In genomic region chr16:86302451-86303145, GRCm38 (mm10) we compare ENCODE assay signal across 9 mouse cellular contexts.
A peak's percentile ranks its signal among the peaks of the same experiment; 100 is the strongest.
DNase-seq lines count a peak whose midpoint lies in the region; ATAC-seq and TF ChIP-seq lines count a peak whose summit lies in the region.
"Had no signal": no experiment of that assay in that cellular context is flagged by ENCODE, and none has a peak within 500 bp of the region (broad histone marks: within the 10 kb centered on the region; RNA-seq: fewer than 3 reads in every experiment).

No protein-coding gene starts in this region.

- no peak for TF ChIP-seq POLR2A in liver, adult 2 months (IDR thresholded peaks at IDR 0.05; ENCODE audit: extremely low read depth, insufficient read depth, low read length)

- in situ Hi-C loops in Patski (cut with MboI; ENCODE audit: low pct_unique_long_range_greater_than_20kb), result loop anchor here (5.0 to 10.0 kb wide), 5 partner anchors 112 to 945 kb away; partner anchors contain the start of gene Adamts5

- H3K27ac ChIP-seq in forebrain, embryonic 12.5 days, result no peak overlapping the region
- no peak overlapping the region for H3K27ac ChIP-seq in forebrain, embryonic 10.5 days
- no peak overlapping the region for H3K27ac ChIP-seq in liver, adult 2 months (replicated peaks; ENCODE audit: insufficient read depth, low read depth, low read length)
- H3K27ac ChIP-seq in liver, embryonic 12.5 days, result no peak overlapping the region

- no peak for TF ChIP-seq CTCF in liver, adult 2 months (IDR thresholded peaks at IDR 0.05; ENCODE audit: low read depth, low read length)
- TF ChIP-seq CTCF in Patski (IDR thresholded peaks at IDR 0.05), result peak; percentile 49

- no peaks in the 10 kb centered on the region for H3K4me1 ChIP-seq in forebrain, embryonic 12.5 days
- no peaks in the 10 kb centered on the region for H3K4me1 ChIP-seq in forebrain, embryonic 10.5 days
- no peaks in the 10 kb centered on the region for H3K4me1 ChIP-seq in liver, adult 2 months (ENCODE audit: control insufficient read depth, insufficient read depth, low read length)
- no peaks in the 10 kb centered on the region for H3K4me1 ChIP-seq in liver, embryonic 12.5 days

- H3K79me2 ChIP-seq in liver, adult 2 months (ENCODE audit: control insufficient read depth, insufficient read depth, low read length), result no peaks in the 10 kb centered on the region

- intact Hi-C loops in heart, postnatal 10 days (cut with DNase I), result loop anchor here (2.0 to 5.0 kb wide), 7 partner anchors 114 to 945 kb away; partner anchors contain the start of gene Adamts5

- H3K4me2 ChIP-seq in forebrain, embryonic 12.5 days, result no peak overlapping the region
- H3K4me2 ChIP-seq in liver, embryonic 12.5 days, result no peak overlapping the region

- CTCF ChIA-PET in Patski (lab: Charles Lee), result interaction anchor here (0.8 to 1.6 kb wide), 8 partner anchors 9 to 495 kb away, joined by 3 to 6 read pairs (median 4); no protein-coding TSS in a partner anchor

- no peaks in the 10 kb centered on the region for H3K9me3 ChIP-seq in forebrain, embryonic 12.5 days
- no peaks in the 10 kb centered on the region for H3K9me3 ChIP-seq in forebrain, embryonic 10.5 days
- H3K9me3 ChIP-seq in liver, embryonic 12.5 days (replicated peaks), result no peaks in the 10 kb centered on the region

- H3K4me3 ChIP-seq in forebrain, embryonic 12.5 days (replicated peaks), result no peak overlapping the region
- H3K4me3 ChIP-seq in forebrain, embryonic 10.5 days, result no peak overlapping the region
- H3K4me3 ChIP-seq in liver, adult 2 months (ENCODE audit: insufficient read depth, low read depth, low read length), result no peak overlapping the region
- no peak overlapping the region for H3K4me3 ChIP-seq in liver, embryonic 12.5 days

- ATAC-seq in forebrain, embryonic 12.5 days (ENCODE audit: low FRiP score), result peak; percentile 69; the same call in 1 of the 2 replicates
- no peak for ATAC-seq in liver, embryonic 12.5 days
- peak; percentile 90 for ATAC-seq in Patski

- no peaks in the 10 kb centered on the region for H3K27me3 ChIP-seq in forebrain, embryonic 12.5 days
- no peaks in the 10 kb centered on the region for H3K27me3 ChIP-seq in forebrain, embryonic 10.5 days (ENCODE audit: poor library complexity, severe bottlenecking)
- no peaks in the 10 kb centered on the region for H3K27me3 ChIP-seq in liver, adult 2 months (ENCODE audit: control insufficient read depth, insufficient read depth, low read length)
- H3K27me3 ChIP-seq in liver, embryonic 12.5 days (replicated peaks), result no peaks in the 10 kb centered on the region
- H3K27me3 ChIP-seq in Patski, result no peaks in the 10 kb centered on the region

- no peak overlapping the region for H3K9ac ChIP-seq in forebrain, embryonic 12.5 days
- no peak overlapping the region for H3K9ac ChIP-seq in liver, adult 2 months (ENCODE audit: low read depth, low read length)
- H3K9ac ChIP-seq in liver, embryonic 12.5 days, result no peak overlapping the region

- WGBS in forebrain, embryonic 12.5 days, result 74% methylated on average over 3 of the region's 3 CpGs
- WGBS in forebrain, embryonic 10.5 days, result 79% methylated on average over 3 of the region's 3 CpGs
- WGBS in liver, adult 2 months, result 44% methylated on average over 3 of the region's 3 CpGs
- 60% methylated on average over 3 of the region's 3 CpGs for WGBS in liver, embryonic 12.5 days (ENCODE audit: insufficient replicate concordance)

- no peaks in the 10 kb centered on the region for H3K36me3 ChIP-seq in forebrain, embryonic 12.5 days (replicated peaks)
- no peaks in the 10 kb centered on the region for H3K36me3 ChIP-seq in forebrain, embryonic 10.5 days (replicated peaks)
- H3K36me3 ChIP-seq in liver, adult 2 months (ENCODE audit: control insufficient read depth, insufficient read depth, low read length), result no peaks in the 10 kb centered on the region
- H3K36me3 ChIP-seq in liver, embryonic 12.5 days, result no peaks in the 10 kb centered on the region

- no peak for DNase-seq in forebrain, embryonic 10.5 days (ENCODE audit: extremely low spot score, low spot score)
- peak; percentile 45 for DNase-seq in liver, adult 2 months (ENCODE audit: extremely low read depth, low read depth, low spot score)
- DNase-seq in Patski (ENCODE audit: low read depth, low spot score), result peak; percentile 64
- peak; percentile 11 for DNase-seq in mesoderm, embryonic 11.5 days (ENCODE audit: low read depth, low spot score)
- no peak for DNase-seq in adrenal gland, postnatal 36 days
- no peak for DNase-seq in heart, postnatal 10 days
- DNase-seq: heart, postnatal 14 days had no signal

- POLR2A ChIA-PET in Patski (lab: Charles Lee), result interaction anchor here (0.7 kb wide), 1 partner anchor 39 kb away, joined by 5 read pairs; no protein-coding TSS in a partner anchor

Comparison
In these comparisons a context has a peak if more than half of its experiments do, and no peak if none do; other contexts are left out.
1. DNase-seq: peak in liver, adult 2 months (single experiment), Patski (single experiment) and mesoderm, embryonic 11.5 days (single experiment); none in forebrain, embryonic 10.5 days (single experiment), adrenal gland, postnatal 36 days (0 of 2) and heart, postnatal 10 days (0 of 2).